Mouse (Mus musculus) embryo, embryonic 11 days (tissue): ENCODE measurements around the gene Copa.

Experiments
- DNase-seq: peaks from one replicate; pipeline ENCODE4 v3.0.0-alpha.2; 2015

Gene Copa

GRCm38 (mm10) chr1:172094295-172094694, 12.0 kb downstream of the Copa start:
- no peak for DNase-seq

GRCm38 (mm10) chr1:172095202-172095601, 12.9 kb downstream of the Copa start:
- DNase-seq, result no peak

GRCm38 (mm10) chr1:172099325-172100033, 17.1 kb downstream of the Copa start:
- no peak for DNase-seq

- DNase-seq, result no peak
Measured at GRCm38 (mm10) chr1:172103619-172104018, 21.3 kb downstream of the Copa start.

GRCm38 (mm10) chr1:172105101-172105500, 22.8 kb downstream of the Copa start:
- DNase-seq, result peak; percentile 7

- DNase-seq, result no peak
Measured at GRCm38 (mm10) chr1:172107777-172108477, 25.6 kb downstream of the Copa start.

GRCm38 (mm10) chr1:172116948-172117347, 34.6 kb downstream of the Copa start:
- no peak for DNase-seq

GRCm38 (mm10) chr1:172119100-172119499, 36.8 kb downstream of the Copa start:
- DNase-seq, result no peak

- peak; percentile 78 for DNase-seq
Measured at GRCm38 (mm10) chr1:172119720-172120119, 37.4 kb downstream of the Copa start.

GRCm38 (mm10) chr1:172122671-172123070, 40.3 kb downstream of the Copa start:
- no peak for DNase-seq

GRCm38 (mm10) chr1:172124572-172124971, 42.2 kb downstream of the Copa start:
- DNase-seq, result no peak

- peak; percentile 96 for DNase-seq
Measured at GRCm38 (mm10) chr1:172126376-172127347, 44.3 kb downstream of the Copa start, which contains the start of gene Pex19. TSS of gene Pex19 (plus strand) at chr1:172126755.

GRCm38 (mm10) chr1:172127487-172127886, 45.2 kb downstream of the Copa start:
- DNase-seq, result no peak

GRCm38 (mm10) chr1:172128563-172128962, 46.2 kb downstream of the Copa start:
- no peak for DNase-seq

GRCm38 (mm10) chr1:172129108-172129507, 46.8 kb downstream of the Copa start:
- DNase-seq, result no peak

GRCm38 (mm10) chr1:172129780-172130179, 47.5 kb downstream of the Copa start:
- no peak for DNase-seq

- no peak for DNase-seq
Measured at GRCm38 (mm10) chr1:172132319-172132718, 50.0 kb downstream of the Copa start.

GRCm38 (mm10) chr1:172133535-172133934, 51.2 kb downstream of the Copa start:
- no peak for DNase-seq

GRCm38 (mm10) chr1:172134072-172134471, 51.7 kb downstream of the Copa start:
- no peak for DNase-seq

- DNase-seq, result no peak
Measured at GRCm38 (mm10) chr1:172140160-172140559, 57.8 kb downstream of the Copa start.

- no peak for DNase-seq
Measured at GRCm38 (mm10) chr1:172140825-172141224, 58.5 kb downstream of the Copa start.

- DNase-seq, result no peak
Measured at GRCm38 (mm10) chr1:172141529-172141928, 59.2 kb downstream of the Copa start.

- peak; percentile 69 for DNase-seq
Measured at GRCm38 (mm10) chr1:172143570-172143969, 61.2 kb downstream of the Copa start.
